In genomic region chr5:30115718-30116117, GRCm38 (mm10) we compare ENCODE assay signal across 22 mouse cellular contexts. TPM values are rescaled to one million over a fixed set of nuclear protein-coding genes. Genes with fewer than 3 reads are reported as not detected.
DNase-seq lines count a peak whose midpoint lies in the region; ATAC-seq and TF ChIP-seq lines count a peak whose summit lies in the region.
"Had no signal": no experiment of that assay in that cellular context is flagged by ENCODE, and none has a peak within 500 bp of the region (broad histone marks: within the 10 kb centered on the region; RNA-seq: fewer than 3 reads in every experiment).

No protein-coding gene starts in this region.

- H3K9me3 ChIP-seq in hindbrain, postnatal 0 days (ENCODE audit: low read length): no peaks in the 10 kb centered on the region
- no peaks in the 10 kb centered on the region for H3K9me3 ChIP-seq in hindbrain, embryonic 12.5 days (replicated peaks)
- H3K9me3 ChIP-seq in lung, postnatal 0 days (ENCODE audit: low read length): no peaks in the 10 kb centered on the region
- no peaks in the 10 kb centered on the region for H3K9me3 ChIP-seq in embryonic facial prominence, embryonic 10.5 days
- H3K9me3 ChIP-seq: embryonic facial prominence, embryonic 13.5 days; forebrain, embryonic 13.5 days; limb, embryonic 12.5 days; megakaryocyte, embryonic 14.5 days had no signal

- peaks cover 12% of the 10 kb centered on the region for H3K4me1 ChIP-seq in hindbrain, postnatal 0 days (ENCODE audit: insufficient read depth, low read length)
- peaks cover 28% of the 10 kb centered on the region for H3K4me1 ChIP-seq in hindbrain, embryonic 12.5 days
- peaks cover 3% of the 10 kb centered on the region; the same call in 1 of the 2 replicates for H3K4me1 ChIP-seq in lung, postnatal 0 days (ENCODE audit: insufficient read depth, low read depth, low read length)
- peaks cover 30% of the 10 kb centered on the region for H3K4me1 ChIP-seq in embryonic facial prominence, embryonic 10.5 days

- no peak overlapping the region for H3K9ac ChIP-seq in hindbrain, postnatal 0 days (replicated peaks; ENCODE audit: low read length)
- H3K9ac ChIP-seq in hindbrain, embryonic 12.5 days: no peak overlapping the region
- no peak overlapping the region for H3K9ac ChIP-seq in lung, postnatal 0 days (replicated peaks; ENCODE audit: low read depth)
- H3K9ac ChIP-seq: embryonic facial prominence, embryonic 13.5 days; forebrain, embryonic 13.5 days; limb, embryonic 12.5 days had no signal

- no peak overlapping the region for H3K4me3 ChIP-seq in hindbrain, postnatal 0 days (ENCODE audit: low read length)
- no peak overlapping the region for H3K4me3 ChIP-seq in hindbrain, embryonic 12.5 days
- no peak overlapping the region for H3K4me3 ChIP-seq in lung, postnatal 0 days (ENCODE audit: low read depth, low read length)
- no peak overlapping the region for H3K4me3 ChIP-seq in embryonic facial prominence, embryonic 10.5 days
- H3K4me3 ChIP-seq: forebrain, embryonic 13.5 days; heart, adult 2 months had no signal

- H3K27ac ChIP-seq in hindbrain, postnatal 0 days: no peak overlapping the region
- no peak overlapping the region for H3K27ac ChIP-seq in hindbrain, embryonic 12.5 days
- no peak overlapping the region for H3K27ac ChIP-seq in lung, postnatal 0 days (ENCODE audit: low read length)
- H3K27ac ChIP-seq in embryonic facial prominence, embryonic 10.5 days (replicated peaks): no peak overlapping the region
- H3K27ac ChIP-seq: embryonic facial prominence, embryonic 13.5 days; forebrain, embryonic 13.5 days; heart, adult 2 months; limb, embryonic 12.5 days had no signal

- 51% methylated on average over 10 of the region's 10 CpGs for WGBS in hindbrain, postnatal 0 days
- WGBS in hindbrain, embryonic 12.5 days: 35% methylated on average over 10 of the region's 10 CpGs
- 30% methylated on average over 10 of the region's 10 CpGs for WGBS in lung, postnatal 0 days
- WGBS in embryonic facial prominence, embryonic 10.5 days: 30% methylated on average over 10 of the region's 10 CpGs

- TF ChIP-seq CTCF in hindbrain, postnatal 0 days (IDR thresholded peaks at IDR 0.05; ENCODE audit: low read depth): peak; percentile 43; the same call in 1 of the 2 replicates
- TF ChIP-seq CTCF in lung, postnatal 0 days (IDR thresholded peaks at IDR 0.05): peak; percentile 43

- DNase-seq in hindbrain, postnatal 0 days (ENCODE audit: low spot score): no peak
- DNase-seq in lung, postnatal 0 days (ENCODE audit: low spot score): no peak
- DNase-seq in lung, postnatal 10 days: no peak
- DNase-seq in ES-CJ7 (ENCODE audit: low read depth, low spot score) (peak; percentile 52), adipocyte (ENCODE audit: low spot score) (no peak)
- DNase-seq in embryonic facial prominence, embryonic 10.5 days (ENCODE audit: low spot score): peak; percentile 39
- DNase-seq in adrenal gland, adult 8-10 months: no peak
- DNase-seq: gastrocnemius, postnatal 10 days; heart, adult 2 months; heart, postnatal 10 days; kidney, adult 8-10 months had no signal

- no peak for TF ChIP-seq EP300 in lung, postnatal 0 days (IDR thresholded peaks at IDR 0.05)

- no peaks in the 10 kb centered on the region for H3K27me3 ChIP-seq in hindbrain, postnatal 0 days (ENCODE audit: insufficient read depth, low read length)
- H3K27me3 ChIP-seq in hindbrain, embryonic 12.5 days: peaks cover 32% of the 10 kb centered on the region
- peaks cover 25% of the 10 kb centered on the region for H3K27me3 ChIP-seq in lung, postnatal 0 days (replicated peaks; ENCODE audit: insufficient read depth, low read length)
- H3K27me3 ChIP-seq in embryonic facial prominence, embryonic 10.5 days (replicated peaks; ENCODE audit: low read depth, poor library complexity, severe bottlenecking): peaks cover 62% of the 10 kb centered on the region

- H3K36me3 ChIP-seq in hindbrain, postnatal 0 days (ENCODE audit: insufficient read depth, low read length): peaks cover 25% of the 10 kb centered on the region
- peaks cover 55% of the 10 kb centered on the region for H3K36me3 ChIP-seq in hindbrain, embryonic 12.5 days
- H3K36me3 ChIP-seq in lung, postnatal 0 days (ENCODE audit: insufficient read depth, low read length): peaks cover 14% of the 10 kb centered on the region; the same call in 1 of the 2 replicates
- H3K36me3 ChIP-seq in embryonic facial prominence, embryonic 10.5 days (replicated peaks): peaks cover 50% of the 10 kb centered on the region

- no peak for ATAC-seq in hindbrain, postnatal 0 days
- ATAC-seq in hindbrain, embryonic 12.5 days (ENCODE audit: low FRiP score): no peak
- ATAC-seq in lung, postnatal 0 days: no peak
- ATAC-seq: activated CD4-positive, CD25-positive, alpha-beta regulatory T cell, adult 4 months; forebrain, embryonic 13.5 days; hindbrain, embryonic 16.5 days had no signal

- H3K4me2 ChIP-seq in hindbrain, postnatal 0 days (ENCODE audit: low read depth, low read length): no peak overlapping the region
- H3K4me2 ChIP-seq in hindbrain, embryonic 12.5 days (replicated peaks): no peak overlapping the region
- no peak overlapping the region for H3K4me2 ChIP-seq in lung, postnatal 0 days (replicated peaks; ENCODE audit: low read depth, low read length)

RNA-seq across cellular contexts. Expression of gene 3110082J24Rik, which starts 9.8 kb away (rescaled TPM):
- total RNA-seq in hindbrain, postnatal 0 days (2014; rRNA removed): 3.2 and 6.3 TPM in 2 replicates
- 4.3 and 4.9 TPM in 2 replicates for polyA plus RNA-seq in hindbrain, postnatal 0 days (2015; fragmentation: Nextera tagmentation; extraction: Ambion mirVana)
- 4.7 and 6.8 TPM in 2 replicates for polyA plus RNA-seq in hindbrain, embryonic 12.5 days (2016; fragmentation: Nextera tagmentation; extraction: Ambion mirVana)
- polyA plus RNA-seq in lung, postnatal 0 days (2015; fragmentation: Nextera tagmentation; extraction: Ambion mirVana): not detected in 2 replicates
- polyA plus RNA-seq in embryonic facial prominence, embryonic 10.5 days (2016; fragmentation: Nextera tagmentation; extraction: Ambion mirVana): 0.54 and 0.65 TPM in 2 replicates
- not detected for total RNA-seq in adrenal gland, adult 8-10 months (2022)
- total RNA-seq: gastrocnemius, postnatal 10 days; heart, adult 2 months; heart, postnatal 10 days; neutrophil, adult 5-6 weeks had no signal
- polyA plus RNA-seq: activated CD4-positive, CD25-positive, alpha-beta regulatory T cell, adult 4 months; embryonic facial prominence, embryonic 13.5 days; heart, adult 2 months; large intestine, adult 2 months; limb, embryonic 12.5 days; lung, embryonic 16.5 days; spleen, adult 2 months had no signal

RNA-seq across cellular contexts. Expression of gene Garem2, which starts 10.8 kb away (rescaled TPM):
- 26.7 and 26.9 TPM in 2 replicates for total RNA-seq in hindbrain, postnatal 0 days (2014; rRNA removed)
- polyA plus RNA-seq in hindbrain, postnatal 0 days (2015; fragmentation: Nextera tagmentation; extraction: Ambion mirVana): 9.5 and 9.7 TPM in 2 replicates
- 30.3 and 31.7 TPM in 2 replicates for polyA plus RNA-seq in hindbrain, embryonic 12.5 days (2016; fragmentation: Nextera tagmentation; extraction: Ambion mirVana)
- polyA plus RNA-seq in lung, postnatal 0 days (2015; fragmentation: Nextera tagmentation; extraction: Ambion mirVana): 0.04 and 0.05 TPM in 2 replicates
- polyA plus RNA-seq in embryonic facial prominence, embryonic 10.5 days (2016; fragmentation: Nextera tagmentation; extraction: Ambion mirVana): 1.7 and 2.1 TPM in 2 replicates
- total RNA-seq in adrenal gland, adult 8-10 months (2022): under 1 TPM in 1 of 4 experiments, not detected in 3; 0.10 TPM
- total RNA-seq: neutrophil, adult 5-6 weeks had no signal
- polyA plus RNA-seq: activated CD4-positive, CD25-positive, alpha-beta regulatory T cell, adult 4 months; spleen, adult 2 months had no signal

RNA-seq across cellular contexts. Expression of gene Hadha, which starts 39.2 kb away (rescaled TPM):
- total RNA-seq in hindbrain, postnatal 0 days (2014; rRNA removed): 50.1 and 50.4 TPM in 2 replicates
- polyA plus RNA-seq in hindbrain, postnatal 0 days (2015; fragmentation: Nextera tagmentation; extraction: Ambion mirVana): 68.0 and 79.1 TPM in 2 replicates
- polyA plus RNA-seq in hindbrain, embryonic 12.5 days (2016; fragmentation: Nextera tagmentation; extraction: Ambion mirVana): 106 and 108 TPM in 2 replicates
- 107 and 110 TPM in 2 replicates for polyA plus RNA-seq in lung, postnatal 0 days (2015; fragmentation: Nextera tagmentation; extraction: Ambion mirVana)
- polyA plus RNA-seq in embryonic facial prominence, embryonic 10.5 days (2016; fragmentation: Nextera tagmentation; extraction: Ambion mirVana): 102 and 114 TPM in 2 replicates
- 100 to 1,000 TPM; 363 to 446 (median 399) TPM for total RNA-seq in adrenal gland, adult 8-10 months (2022)

RNA-seq across cellular contexts. Expression of gene Hadhb, which starts 39.3 kb away (rescaled TPM):
- total RNA-seq in hindbrain, postnatal 0 days (2014; rRNA removed): 56.8 and 68.3 TPM in 2 replicates
- 59.9 and 67.5 TPM in 2 replicates for polyA plus RNA-seq in hindbrain, postnatal 0 days (2015; fragmentation: Nextera tagmentation; extraction: Ambion mirVana)
- polyA plus RNA-seq in hindbrain, embryonic 12.5 days (2016; fragmentation: Nextera tagmentation; extraction: Ambion mirVana): 84.8 and 87.7 TPM in 2 replicates
- polyA plus RNA-seq in lung, postnatal 0 days (2015; fragmentation: Nextera tagmentation; extraction: Ambion mirVana): 104 and 107 TPM in 2 replicates
- 107 and 109 TPM in 2 replicates for polyA plus RNA-seq in embryonic facial prominence, embryonic 10.5 days (2016; fragmentation: Nextera tagmentation; extraction: Ambion mirVana)
- total RNA-seq in adrenal gland, adult 8-10 months (2022): 100 to 1,000 TPM; 412 to 817 (median 632) TPM

RNA-seq across cellular contexts. Expression of gene Tyms, which starts 42.3 kb away (rescaled TPM):
- total RNA-seq in hindbrain, postnatal 0 days (2014; rRNA removed): 8.3 and 15.4 TPM in 2 replicates
- polyA plus RNA-seq in hindbrain, postnatal 0 days (2015; fragmentation: Nextera tagmentation; extraction: Ambion mirVana): 35.2 and 36.2 TPM in 2 replicates
- 146 and 164 TPM in 2 replicates for polyA plus RNA-seq in hindbrain, embryonic 12.5 days (2016; fragmentation: Nextera tagmentation; extraction: Ambion mirVana)
- 37.3 and 38.9 TPM in 2 replicates for polyA plus RNA-seq in lung, postnatal 0 days (2015; fragmentation: Nextera tagmentation; extraction: Ambion mirVana)
- polyA plus RNA-seq in embryonic facial prominence, embryonic 10.5 days (2016; fragmentation: Nextera tagmentation; extraction: Ambion mirVana): 379 and 382 TPM in 2 replicates
- 10 to 100 TPM; 12.9 to 19.7 (median 18.0) TPM for total RNA-seq in adrenal gland, adult 8-10 months (2022)

Comparison
In these comparisons a context has a peak if more than half of its experiments do, and no peak if none do; other contexts are left out.
1. DNase-seq: peak in ES-CJ7 (single experiment) and embryonic facial prominence, embryonic 10.5 days (single experiment); none in hindbrain, postnatal 0 days (single experiment), lung, postnatal 0 days (single experiment), lung, postnatal 10 days (single experiment), adipocyte (single experiment) and adrenal gland, adult 8-10 months (single experiment).